Mouse (Mus musculus) mouse embryonic stem cell (cell line): ENCODE measurements around the gene Ttc30a1.
"Not testable (repeated sequence)": the region's sequence is repeated elsewhere in the genome, so short reads cannot be mapped to it uniquely, and the experiment has no call there.

Experiments used
- in situ Hi-C, 2 experiments: fragments of 300-500 bp; cut with MboI; formaldehyde crosslinking; loops; 1 replicate in 1 of 2; 3 replicates in 1 of 2; pipeline ENCODE4 v1.14.3; 2019 to 2020; ENCODE audit warnings: low sequenced_read_pairs in 2 of 2, low pct_unique_long_range_greater_than_20kb in 1 of 2, mixed read lengths in 1 of 2; ENCODE audit not compliant: unreplicated experiment in 1 of 2

Ttc30a1 gene

DNA sequence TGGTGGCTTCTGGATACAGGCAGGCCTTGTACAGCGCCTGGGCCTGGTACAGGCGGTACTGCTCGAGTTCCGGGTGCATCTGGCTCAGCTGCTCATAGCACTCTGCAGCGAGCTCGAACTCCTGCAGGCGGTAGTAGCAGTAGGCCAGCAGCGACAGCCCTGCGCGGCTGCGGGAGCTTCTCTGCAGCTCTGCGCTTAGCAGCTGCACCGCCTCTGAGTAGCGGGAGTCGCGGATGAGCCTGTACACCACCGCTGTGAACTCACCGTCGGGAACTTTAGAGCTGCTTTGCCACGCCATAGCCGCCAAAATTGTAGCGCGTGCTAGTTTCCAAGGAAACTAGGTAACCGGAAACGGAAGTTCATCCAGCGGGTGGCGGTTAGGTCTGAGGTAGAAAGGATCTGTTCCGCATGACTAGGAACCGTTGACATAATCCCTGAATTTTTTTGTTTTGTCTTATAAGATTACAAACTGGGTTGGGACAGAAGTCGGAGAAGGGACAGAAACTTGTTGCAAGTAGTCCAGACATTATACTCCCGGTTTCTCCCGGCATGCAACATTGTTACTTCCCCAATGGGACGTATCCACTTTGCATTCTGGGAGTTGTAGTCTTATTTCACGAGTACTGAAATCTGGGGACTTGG, at the start of gene Ttc30a1:
Ttc30a1 (minus strand) TSS at position 528 of the 642 bp plus-strand sequence.
- in situ Hi-C loops, result not testable (repeated sequence)

DNA sequence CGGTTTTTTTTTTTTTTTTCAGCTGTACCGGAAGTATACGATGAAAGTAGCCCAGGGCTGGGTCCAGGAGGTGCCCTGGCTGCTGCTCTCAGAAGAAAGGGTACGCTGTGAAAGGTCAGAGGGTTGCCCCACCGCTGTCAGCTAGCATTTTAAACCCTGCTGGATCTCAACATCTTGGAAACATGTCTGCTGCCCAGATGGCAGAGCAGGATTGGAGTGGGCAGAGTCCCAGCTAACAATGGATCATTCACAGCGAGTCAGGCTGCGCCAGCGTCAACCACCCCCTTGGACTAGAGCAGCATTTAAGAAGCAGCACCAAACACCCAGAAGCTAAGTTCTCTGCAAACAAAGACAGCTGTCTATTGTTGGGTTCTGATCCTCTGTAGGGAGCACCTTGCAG, 48.3 kb upstream of the Ttc30a1 start:
- in situ Hi-C loops, result no loop called here

DNA sequence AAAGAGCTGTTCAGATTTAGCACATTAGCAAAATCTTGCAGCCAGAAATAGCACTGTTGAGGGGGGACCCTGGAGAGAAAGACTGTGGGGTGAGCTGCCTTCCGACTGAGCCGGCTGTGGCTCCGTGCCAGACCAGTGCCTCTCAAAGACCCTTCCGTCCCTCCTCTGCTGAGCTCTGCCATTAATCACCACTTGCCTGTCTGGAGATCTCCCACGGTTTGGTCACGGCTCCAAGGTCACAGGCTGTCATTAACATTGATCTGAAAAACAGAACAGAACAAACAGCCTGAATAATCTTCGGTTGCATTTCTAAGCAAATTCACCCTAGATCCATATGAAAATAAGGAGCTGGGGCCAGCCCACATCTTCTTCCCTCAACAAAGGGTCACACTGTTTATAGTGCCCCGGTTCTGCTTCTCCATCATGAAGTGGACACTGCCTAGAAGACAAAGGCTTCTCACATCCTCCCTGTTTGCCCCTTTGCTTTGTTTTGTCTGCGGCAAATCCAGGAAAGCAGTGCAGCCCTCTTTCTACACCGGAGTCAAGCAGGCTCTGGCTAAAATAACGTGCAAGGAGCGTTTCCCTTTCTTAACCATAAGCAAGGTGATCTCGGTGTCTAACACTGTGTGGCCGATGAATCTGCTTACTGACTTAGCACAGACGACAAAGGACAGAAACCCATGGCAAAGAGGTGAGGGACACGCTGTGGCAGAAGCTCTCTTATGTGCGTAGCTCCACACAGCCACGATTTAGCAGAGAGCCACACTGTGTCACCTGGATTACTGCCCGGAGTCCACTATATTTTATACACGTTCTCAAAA, 47.5 kb upstream of the Ttc30a1 start:
- in situ Hi-C loops, result no loop called here

DNA sequence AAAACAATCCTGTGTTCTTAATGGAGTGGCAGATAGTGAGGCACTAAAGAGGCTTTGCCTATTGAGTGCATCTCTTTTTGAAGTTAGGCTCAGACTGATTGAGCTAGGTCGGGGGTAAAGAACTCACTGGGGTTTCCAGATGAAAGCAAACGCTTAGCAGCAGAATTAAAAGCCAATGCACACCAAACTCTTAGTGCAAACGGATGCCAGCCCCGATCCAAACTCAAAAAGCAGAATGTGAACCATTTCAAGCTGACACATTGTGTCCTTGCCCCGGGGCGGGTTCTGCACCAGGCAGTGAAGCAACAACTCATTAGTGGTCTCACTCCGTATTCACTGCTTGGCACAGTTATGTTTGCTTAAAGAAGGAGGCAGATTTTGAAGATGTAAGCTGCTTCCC, 35.1 kb upstream of the Ttc30a1 start:
- in situ Hi-C loops, result no loop called here

DNA sequence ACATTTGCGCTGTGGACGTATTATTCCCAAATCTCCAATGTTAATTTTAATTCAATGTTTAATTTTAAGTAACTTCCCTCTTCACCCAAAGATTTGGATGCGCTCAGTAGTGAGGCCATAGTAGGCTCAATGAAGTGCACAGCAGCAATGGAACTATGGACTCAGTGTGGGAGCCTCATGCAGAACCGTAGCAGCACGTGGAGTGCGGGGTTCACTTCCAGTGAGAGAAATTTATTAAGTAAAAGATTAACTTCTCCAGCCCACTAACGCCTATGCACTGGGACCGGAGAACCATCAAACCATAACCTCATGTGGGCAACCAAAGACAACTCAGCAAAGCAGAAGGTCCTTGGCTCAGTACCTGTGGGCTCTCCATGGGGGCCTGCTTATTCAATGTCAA, 34.4 kb upstream of the Ttc30a1 start:
- in situ Hi-C loops, result no loop called here

DNA sequence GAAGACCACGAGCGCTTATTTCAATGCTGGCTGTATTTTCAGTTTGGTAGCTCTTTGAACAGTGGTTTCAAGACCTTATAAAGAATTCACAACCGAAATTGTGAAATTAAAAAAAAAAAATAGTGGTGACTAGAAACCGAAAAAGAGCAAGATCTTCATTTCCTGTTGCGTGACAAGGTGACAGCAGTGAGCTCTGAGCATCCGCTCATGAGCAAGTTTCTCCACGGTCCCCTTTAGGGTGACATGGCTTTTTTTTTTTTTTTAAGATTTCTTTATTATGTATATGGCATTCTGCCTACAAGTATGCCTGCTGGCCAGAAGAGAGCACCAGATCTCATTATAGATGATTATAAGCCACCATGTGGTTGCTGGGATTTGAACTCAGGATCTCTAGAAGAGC, 33.7 kb upstream of the Ttc30a1 start:
- in situ Hi-C loops, result no loop called here

DNA sequence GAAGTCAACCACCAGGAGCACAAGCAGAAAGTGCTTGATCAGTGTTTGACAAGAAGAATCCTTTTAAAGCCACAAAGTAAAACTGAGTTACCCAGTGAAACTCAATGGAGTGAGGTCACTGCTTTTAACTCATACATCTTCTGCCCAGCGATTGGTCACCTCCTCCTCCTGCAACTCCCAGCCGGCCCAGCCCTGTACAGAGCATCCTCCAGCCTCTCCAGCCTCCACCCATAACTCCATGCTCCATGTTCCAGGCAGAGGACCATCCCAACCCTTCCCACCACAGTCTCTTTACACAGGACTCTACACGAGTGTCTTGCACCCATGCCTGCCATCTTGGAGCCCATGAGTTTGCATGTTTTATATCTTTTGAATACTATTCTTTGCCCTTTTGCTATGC, 32.9 kb upstream of the Ttc30a1 start:
- in situ Hi-C loops, result no loop called here

DNA sequence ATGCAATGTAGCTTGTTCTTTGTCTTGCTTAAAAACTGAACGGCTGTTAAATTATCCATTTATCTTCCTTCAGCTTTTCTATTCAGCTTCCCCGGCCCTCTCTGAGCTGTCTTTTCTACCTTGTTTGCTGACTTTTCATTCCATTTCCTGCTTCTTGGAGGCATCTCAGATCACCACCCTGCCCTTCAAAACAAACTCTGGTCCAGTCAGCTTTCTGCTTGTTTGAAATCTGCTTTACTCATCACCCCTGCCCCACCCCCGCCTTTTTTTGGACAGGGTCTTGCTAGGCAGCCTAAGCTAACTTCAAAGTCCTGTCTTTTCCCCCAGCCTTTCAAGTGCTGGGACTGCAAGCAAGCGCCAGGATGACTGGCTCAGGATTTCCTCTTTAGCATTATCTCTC, 24.4 kb upstream of the Ttc30a1 start:
- in situ Hi-C loops, result no loop called here

DNA sequence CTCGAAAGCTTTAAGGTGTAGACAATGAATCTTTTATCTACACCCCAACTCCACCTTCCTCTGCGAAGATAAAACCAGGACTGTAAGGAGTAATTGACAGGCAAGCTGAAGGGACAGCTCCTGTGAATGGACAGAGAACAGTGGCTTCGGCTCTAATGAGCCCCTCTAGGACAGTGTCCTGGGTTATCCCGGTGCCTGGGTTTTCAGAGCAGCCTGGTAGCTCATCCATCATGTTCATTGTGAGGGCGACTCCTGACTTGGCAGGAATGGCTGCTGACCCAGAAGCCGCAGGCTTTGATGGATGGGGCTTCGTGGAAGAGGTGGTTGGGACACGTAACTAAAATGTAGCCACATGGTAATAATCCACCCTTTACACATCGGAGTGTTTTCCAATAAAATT, 21.1 kb upstream of the Ttc30a1 start:
- in situ Hi-C loops, result no loop called here

DNA sequence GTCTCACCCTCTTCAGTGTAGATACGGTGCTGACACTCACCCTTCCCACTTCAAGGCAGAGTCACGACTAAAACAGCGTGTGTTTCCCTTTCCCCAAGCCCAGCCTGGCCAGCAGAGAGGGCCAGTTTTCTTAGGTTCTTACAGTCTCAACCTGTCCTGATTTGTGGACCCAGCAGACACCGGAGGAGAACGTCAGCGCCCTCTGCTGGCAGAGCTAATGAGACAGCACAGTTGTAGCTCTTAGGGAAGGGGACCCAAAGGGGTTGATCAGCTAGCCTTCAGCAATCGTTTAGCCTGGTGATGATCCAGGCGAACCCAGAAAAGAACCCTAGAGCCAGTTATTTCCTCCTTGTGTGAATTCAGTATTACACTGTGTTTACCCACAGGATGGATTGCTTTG, 19.6 kb upstream of the Ttc30a1 start:
- in situ Hi-C loops, result no loop called here

DNA sequence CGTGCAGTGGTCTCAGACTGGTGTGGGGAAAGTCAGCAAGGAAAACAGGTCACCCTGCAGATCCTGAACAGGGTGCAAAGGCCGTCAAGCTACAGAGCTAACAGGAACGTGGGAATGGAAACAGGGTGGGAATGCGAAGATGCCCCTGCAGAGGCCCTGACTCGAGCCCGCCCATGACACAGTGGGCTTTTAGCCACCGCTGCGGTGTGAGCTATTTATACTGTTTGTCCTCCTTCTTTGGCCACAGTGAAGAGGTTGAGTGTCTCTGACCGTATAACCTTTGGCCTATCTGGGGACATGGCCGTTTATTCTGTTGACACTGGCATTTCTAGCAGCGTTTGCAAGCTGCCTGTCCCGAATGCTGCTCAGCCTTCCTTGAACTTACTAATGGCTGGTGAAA, 17.9 kb upstream of the Ttc30a1 start:
- in situ Hi-C loops, result no loop called here

DNA sequence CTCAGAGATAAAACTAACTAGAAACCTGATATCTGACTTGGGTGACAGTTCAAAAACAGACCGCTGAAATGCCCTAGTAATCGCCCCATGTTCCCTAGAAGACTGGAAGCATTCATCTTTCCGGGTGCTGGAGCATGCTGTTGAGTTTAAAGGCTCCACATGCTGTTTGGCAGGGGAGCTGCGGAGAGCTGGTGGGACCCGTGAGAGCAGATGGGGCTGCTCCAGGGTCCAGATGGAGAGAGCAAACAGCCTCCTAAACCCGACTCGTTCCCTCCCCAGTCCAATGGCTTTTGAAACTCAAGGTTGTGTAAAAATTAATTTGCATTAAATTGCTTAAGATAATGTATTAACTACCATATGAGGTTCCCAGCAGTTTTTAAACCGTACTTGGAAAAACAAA, 16.9 kb upstream of the Ttc30a1 start:
- in situ Hi-C loops, result no loop called here

DNA sequence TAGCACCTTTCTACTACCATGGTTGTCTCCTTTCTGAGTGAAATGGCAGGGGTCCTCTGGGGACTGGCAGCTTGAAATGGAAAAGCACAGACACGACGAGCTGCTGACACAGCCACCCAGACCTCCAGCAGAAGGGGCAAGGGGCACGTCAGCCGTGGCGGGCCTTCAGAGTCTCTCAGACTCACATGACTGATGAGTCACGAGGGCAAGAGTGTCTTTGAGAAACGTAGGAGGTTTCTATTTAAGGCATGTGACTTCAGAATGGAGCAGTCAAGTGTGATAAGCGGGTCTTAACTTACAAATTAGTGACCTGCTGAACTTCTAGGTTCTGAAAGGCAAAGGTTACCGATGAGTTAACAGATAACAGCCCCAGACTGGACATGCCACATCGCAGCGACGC, 16.0 kb upstream of the Ttc30a1 start:
- in situ Hi-C loops, result no loop called here

DNA sequence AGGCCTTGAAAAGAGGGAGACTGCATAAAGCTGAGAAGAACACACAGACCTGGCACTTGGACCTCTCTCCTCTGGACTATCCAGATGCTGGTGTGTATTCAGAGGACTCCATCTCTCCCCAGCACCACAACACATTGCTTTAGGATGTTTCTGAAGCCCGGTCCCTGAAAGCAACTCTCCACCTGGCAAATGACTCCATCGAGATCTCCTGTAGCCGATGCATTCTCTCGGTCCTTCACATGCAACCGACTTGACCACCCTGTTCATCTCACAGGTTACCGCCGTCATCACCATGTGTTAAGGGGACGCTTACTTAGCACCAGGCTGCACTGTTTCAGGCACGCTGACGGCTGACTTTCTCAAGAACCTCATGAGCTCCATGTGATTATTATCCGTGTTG, 13.1 kb upstream of the Ttc30a1 start:
- in situ Hi-C loops, result no loop called here

DNA sequence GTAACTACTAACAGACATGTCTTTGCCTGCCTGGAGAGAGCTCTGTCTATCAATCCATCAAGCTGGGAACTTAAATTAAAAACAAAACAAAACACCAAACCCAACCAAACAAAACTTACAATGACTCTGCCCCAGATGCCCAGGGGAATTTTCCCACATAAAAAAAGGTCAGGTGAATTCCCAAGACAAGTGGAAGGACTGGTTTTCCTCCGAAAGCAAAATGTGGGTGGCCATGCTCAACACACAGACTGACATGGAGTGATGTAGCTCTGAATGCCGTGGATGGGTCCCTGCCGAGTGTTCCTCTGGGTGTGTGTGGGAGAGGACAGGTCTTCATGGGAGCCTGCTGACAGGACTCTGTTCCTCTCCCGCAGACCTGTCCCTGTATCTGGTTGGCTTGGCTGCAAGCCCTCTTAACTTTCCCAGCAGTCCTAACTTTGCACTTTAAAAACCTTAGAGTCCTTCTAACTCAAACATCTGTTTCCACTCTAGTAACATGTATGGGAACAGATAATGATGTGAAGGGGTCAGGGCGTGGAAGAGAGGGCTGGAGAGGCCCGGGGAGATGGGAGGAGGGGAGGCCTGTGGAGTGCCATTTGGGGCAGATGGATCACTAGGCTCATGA, 9.9 kb upstream of the Ttc30a1 start:
- in situ Hi-C loops, result no loop called here

DNA sequence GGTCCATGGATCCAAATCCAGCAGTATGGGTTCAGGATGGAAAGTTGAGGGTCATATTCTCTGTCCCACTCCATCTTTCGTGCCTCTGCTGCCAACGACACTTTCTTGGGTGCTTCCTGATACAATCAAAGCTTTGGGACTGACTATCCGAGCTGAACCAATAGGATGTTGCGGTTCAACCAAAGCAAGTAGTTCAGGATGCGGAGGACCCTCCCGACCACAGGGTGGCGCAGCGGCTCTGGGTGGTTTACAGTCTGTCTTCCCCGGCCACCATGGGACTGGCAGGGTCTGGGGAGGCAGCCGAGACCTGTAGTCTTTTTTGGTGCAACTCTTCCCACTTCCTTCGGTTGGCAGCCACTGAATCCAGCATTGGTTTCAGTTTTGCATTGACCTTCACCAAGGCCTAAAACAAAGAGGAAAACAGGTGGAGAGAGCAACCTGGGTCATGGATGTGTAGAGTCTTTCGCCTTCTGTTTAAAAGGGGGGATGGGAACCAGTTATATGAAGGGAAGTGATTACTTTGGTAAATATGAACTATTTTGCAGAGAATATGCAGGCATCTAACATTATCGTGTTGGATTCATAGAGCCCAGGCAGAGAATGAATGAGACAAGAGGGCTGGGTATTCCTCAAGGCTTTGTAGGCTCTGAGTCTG, 9.2 kb upstream of the Ttc30a1 start:
- in situ Hi-C loops, result no loop called here

DNA sequence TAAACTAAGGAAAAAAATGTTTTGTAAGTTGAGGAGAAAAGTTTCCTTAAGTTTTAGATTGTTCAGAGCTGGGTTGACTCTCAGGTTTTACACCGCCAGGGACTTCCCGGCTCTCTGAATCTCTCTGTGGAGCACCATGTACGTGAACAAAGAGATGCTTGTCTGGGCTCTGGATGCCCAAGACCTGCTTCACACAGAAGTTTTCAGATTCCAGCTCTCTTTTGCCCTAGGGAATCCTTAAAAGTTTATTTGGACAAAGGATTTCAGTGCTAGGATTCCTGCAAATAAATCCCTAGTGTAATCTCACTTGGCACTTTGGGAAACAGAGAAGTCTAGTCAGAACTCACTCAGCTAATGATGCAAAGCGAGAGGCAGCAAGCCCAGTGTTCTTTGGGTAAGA, 7.9 kb upstream of the Ttc30a1 start:
- in situ Hi-C loops, result loop anchor here in 1 of 2 experiments (5.0 kb wide), 1 partner anchor 78 kb away; no protein-coding TSS in a partner anchor

DNA sequence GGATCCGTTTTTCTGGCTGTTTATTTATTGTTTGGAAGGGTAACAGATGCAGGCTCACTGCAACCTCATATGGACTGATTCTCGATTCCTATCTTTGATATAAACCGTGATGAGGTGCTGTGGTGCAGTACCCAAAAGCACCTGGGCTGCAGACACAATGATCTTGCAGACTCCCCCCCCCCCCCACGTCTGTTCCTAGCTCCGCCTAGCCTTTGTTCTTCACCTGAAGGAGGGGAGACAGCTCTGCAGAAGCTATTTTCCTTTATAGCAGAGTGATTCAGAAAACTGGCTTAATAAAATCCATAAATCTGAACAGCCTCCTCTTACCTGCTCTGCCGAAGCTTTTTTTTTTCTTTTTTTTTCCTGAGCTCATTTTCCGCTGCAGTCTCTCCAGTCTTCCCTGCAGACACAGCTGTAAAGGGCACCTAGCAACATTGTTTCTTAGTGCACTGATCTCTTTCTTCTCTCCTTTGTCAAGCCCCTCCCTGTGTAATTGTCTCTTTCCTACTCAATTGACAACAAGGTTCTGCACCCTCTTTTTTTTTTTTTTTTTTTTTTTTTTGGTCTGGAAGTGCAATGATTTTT, 7.1 kb upstream of the Ttc30a1 start:
- in situ Hi-C loops, result loop anchor here in 1 of 2 experiments (5.0 kb wide), 1 partner anchor 78 kb away; no protein-coding TSS in a partner anchor

DNA sequence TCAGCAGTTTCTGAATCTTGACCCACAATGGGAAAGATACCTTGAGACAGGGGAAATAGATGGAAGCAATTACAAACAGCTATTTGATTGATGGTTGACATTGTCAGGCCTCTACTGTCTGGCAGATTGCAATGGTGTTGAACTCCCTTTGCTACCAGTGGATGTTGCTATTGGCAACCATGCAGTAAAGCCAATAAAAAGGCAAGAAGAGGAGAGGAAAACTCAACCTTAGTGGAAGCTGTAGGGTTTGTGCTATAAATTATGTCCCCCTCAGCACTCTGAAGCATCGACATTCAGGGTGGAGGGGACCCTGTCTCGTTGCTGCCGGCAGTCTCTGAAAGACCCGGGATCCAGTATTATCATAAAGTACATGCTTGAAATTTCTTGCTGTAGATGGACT, 6.6 kb upstream of the Ttc30a1 start:
- in situ Hi-C loops, result loop anchor here in 1 of 2 experiments (5.0 kb wide), 1 partner anchor 79 kb away; no protein-coding TSS in a partner anchor
